Mouse (Mus musculus) lung, postnatal 4 days (tissue): ENCODE data around the gene Col6a6.
"Not testable (repeated sequence)": the region's sequence is repeated elsewhere in the genome, so short reads cannot be mapped to it uniquely, and the experiment has no call there.

Experiments
- DNase-seq, 2 experiments: peaks; one replicate each; pipeline ENCODE4 v3.0.0; 2021

Gene Col6a6

DNA sequence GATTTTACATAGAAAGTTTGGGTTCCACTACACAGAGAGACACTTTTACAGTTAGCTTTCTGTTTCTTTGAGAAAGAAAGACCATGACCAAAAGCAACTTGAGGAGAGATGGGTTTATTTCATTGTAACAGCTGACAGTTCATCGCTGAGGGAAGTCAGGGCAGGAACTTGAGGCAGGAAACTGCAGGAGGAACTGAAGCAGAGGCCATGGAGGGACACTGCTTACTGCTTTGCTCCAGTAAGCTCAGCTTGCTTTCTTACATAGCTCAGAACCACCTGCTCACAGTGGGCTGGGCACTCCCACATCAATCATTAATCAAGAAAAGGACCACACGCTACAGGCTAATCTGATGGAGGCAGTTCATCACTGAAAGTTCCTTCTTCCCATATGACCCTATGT lies 171.8 kb downstream of the Col6a6 start:
- DNase-seq, result no peak

- DNase-seq, result peak; percentile 84 to 85
Measured at GRCm38 (mm10) chr9:105642460-105643371, 185.2 kb downstream of the Col6a6 start, which contains the start of gene Pik3r4. Pik3r4 (plus strand) TSS chr9:105642978.

DNA sequence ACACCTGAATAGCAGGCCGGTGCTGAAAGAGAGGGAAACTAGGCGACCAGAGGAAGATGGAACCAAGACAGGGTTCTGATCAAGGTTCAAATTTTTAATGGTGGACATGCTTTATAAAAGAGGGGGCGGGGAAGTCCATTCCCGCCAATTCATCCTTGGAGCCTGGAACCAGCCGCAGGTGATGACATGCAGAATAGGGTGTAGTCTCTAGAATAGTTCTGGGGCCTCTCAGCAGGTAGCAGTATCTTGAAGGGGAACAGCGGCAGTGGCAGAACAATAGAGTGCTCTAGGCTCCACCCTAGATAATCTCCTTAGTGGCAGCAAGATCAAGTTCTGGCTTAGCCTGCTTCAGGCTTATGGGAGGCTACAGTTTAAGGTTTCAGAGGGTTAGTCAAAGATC lies 186.6 kb downstream of the Col6a6 start:
- not testable (repeated sequence) for DNase-seq
